Mouse (Mus musculus): Measurements from ENCODE around the gene Cmbl. TPM values are rescaled to one million over a fixed set of nuclear protein-coding genes. Genes with fewer than 3 reads are reported as not detected.

The Cmbl gene
- polyA plus RNA-seq, 1 experiment from 2014 or later, result 16.4 TPM

DNA sequence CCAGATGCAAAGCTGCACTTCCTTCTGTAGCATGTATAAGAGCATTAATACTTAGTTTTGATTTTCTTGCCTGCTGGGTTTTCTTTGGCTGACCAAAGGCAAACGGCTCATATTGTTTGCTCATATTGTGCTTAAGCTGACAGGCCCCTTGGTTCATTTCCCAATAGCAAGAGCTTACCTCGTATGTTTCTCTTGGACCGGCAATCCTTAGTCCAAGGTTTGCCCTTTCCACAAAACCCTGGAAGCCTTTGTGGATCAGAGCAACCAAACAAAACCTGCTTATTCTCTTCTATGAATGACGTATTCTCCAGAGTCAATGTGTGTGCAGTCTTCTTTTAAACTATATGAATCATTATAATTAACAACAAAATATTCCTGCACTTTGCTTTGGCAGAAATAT lies 14.8 kb upstream of the Cmbl start:
- peaks cover 2% of the 10 kb centered on the region; the same call in 1 of the 2 replicates for H3K4me1 ChIP-seq (ENCODE audit: control insufficient read depth, low read depth, low read length)
- no peak for ATAC-seq (ENCODE audit: low read depth)
- no peaks in the 10 kb centered on the region for H3K9me3 ChIP-seq (replicated peaks; ENCODE audit: control insufficient read depth, low read length)
- H3K27ac ChIP-seq (ENCODE audit: low read length), result no peak overlapping the region
- H3K27me3 ChIP-seq (ENCODE audit: control insufficient read depth, insufficient read depth, low read depth, low read length), result no peaks in the 10 kb centered on the region
- H3K36me3 ChIP-seq (ENCODE audit: control insufficient read depth, insufficient read depth), result no peaks in the 10 kb centered on the region
- no peak overlapping the region for H3K4me3 ChIP-seq (ENCODE audit: low read depth, low read length)
- no peak overlapping the region for H3K4me2 ChIP-seq (ENCODE audit: low read depth, low read length)
- 67% methylated on average over 4 of the region's 4 CpGs for WGBS (ENCODE audit: insufficient replicate concordance)
- H3K9ac ChIP-seq (ENCODE audit: low read depth, low read length), result no peak overlapping the region

- H3K4me2 ChIP-seq (ENCODE audit: low read depth, low read length), result no peak overlapping the region
- H3K4me1 ChIP-seq (ENCODE audit: control insufficient read depth, low read depth, low read length), result no peaks in the 10 kb centered on the region
- H3K27me3 ChIP-seq (ENCODE audit: control insufficient read depth, insufficient read depth, low read depth, low read length), result no peaks in the 10 kb centered on the region
- H3K4me3 ChIP-seq (ENCODE audit: low read depth, low read length), result no peak overlapping the region
- no peak overlapping the region for H3K9ac ChIP-seq (ENCODE audit: low read depth, low read length)
- ATAC-seq (ENCODE audit: low read depth), result no peak
- H3K36me3 ChIP-seq (ENCODE audit: control insufficient read depth, insufficient read depth), result no peaks in the 10 kb centered on the region
- no peak overlapping the region for H3K27ac ChIP-seq (ENCODE audit: low read length)
- WGBS (ENCODE audit: insufficient replicate concordance), result 39% methylated on average over 2 of the region's 2 CpGs
- H3K9me3 ChIP-seq (replicated peaks; ENCODE audit: control insufficient read depth, low read length), result no peaks in the 10 kb centered on the region
These were observed 10.3 kb upstream of the Cmbl start for GRCm38 (mm10) chr15:31554855-31555254.

GRCm38 (mm10) chr15:31561390-31561789 lies 3.8 kb upstream of the Cmbl start:
- H3K27ac ChIP-seq (ENCODE audit: low read length), result no peak overlapping the region
- no peaks in the 10 kb centered on the region for H3K9me3 ChIP-seq (replicated peaks; ENCODE audit: control insufficient read depth, low read length)
- H3K4me2 ChIP-seq (ENCODE audit: low read depth, low read length), result no peak overlapping the region
- no peak overlapping the region for H3K4me3 ChIP-seq (ENCODE audit: low read depth, low read length)
- 77% methylated on average over 6 of the region's 6 CpGs for WGBS (ENCODE audit: insufficient replicate concordance)
- peaks cover 3% of the 10 kb centered on the region; the same call in 1 of the 2 replicates for H3K4me1 ChIP-seq (ENCODE audit: control insufficient read depth, low read depth, low read length)
- ATAC-seq (ENCODE audit: low read depth), result no peak
- no peaks in the 10 kb centered on the region for H3K36me3 ChIP-seq (ENCODE audit: control insufficient read depth, insufficient read depth)
- no peaks in the 10 kb centered on the region for H3K27me3 ChIP-seq (ENCODE audit: control insufficient read depth, insufficient read depth, low read depth, low read length)
- H3K9ac ChIP-seq (ENCODE audit: low read depth, low read length), result no peak overlapping the region

GRCm38 (mm10) chr15:31561976-31562375 lies 3.2 kb upstream of the Cmbl start:
- Histone ChIP-seq H3K4me2 (ENCODE audit: low read depth, low read length) (no peak overlapping the region), H3K36me3 (ENCODE audit: control insufficient read depth, insufficient read depth) (no peaks in the 10 kb centered on the region), H3K9ac (ENCODE audit: low read depth, low read length) (no peak overlapping the region), H3K4me3 (ENCODE audit: low read depth, low read length) (no peak overlapping the region), H3K4me1 (ENCODE audit: control insufficient read depth, low read depth, low read length) (peaks cover 3% of the 10 kb centered on the region; the same call in 1 of the 2 replicates), H3K27me3 (ENCODE audit: control insufficient read depth, insufficient read depth, low read depth, low read length) (no peaks in the 10 kb centered on the region), H3K9me3 (replicated peaks; ENCODE audit: control insufficient read depth, low read length) (no peaks in the 10 kb centered on the region), H3K27ac (ENCODE audit: low read length) (no peak overlapping the region)
- WGBS (ENCODE audit: insufficient replicate concordance), result 84% methylated on average over 4 of the region's 4 CpGs
- ATAC-seq (ENCODE audit: low read depth), result no peak

GRCm38 (mm10) chr15:31562847-31563246 lies 2.3 kb upstream of the Cmbl start:
- Histone ChIP-seq H3K27ac (ENCODE audit: low read length) (no peak overlapping the region), H3K9ac (ENCODE audit: low read depth, low read length) (no peak overlapping the region), H3K9me3 (replicated peaks; ENCODE audit: control insufficient read depth, low read length) (no peaks in the 10 kb centered on the region), H3K27me3 (ENCODE audit: control insufficient read depth, insufficient read depth, low read depth, low read length) (no peaks in the 10 kb centered on the region), H3K4me1 (ENCODE audit: control insufficient read depth, low read depth, low read length) (peaks cover 3% of the 10 kb centered on the region; the same call in 1 of the 2 replicates), H3K36me3 (ENCODE audit: control insufficient read depth, insufficient read depth) (no peaks in the 10 kb centered on the region), H3K4me2 (ENCODE audit: low read depth, low read length) (no peak overlapping the region), H3K4me3 (ENCODE audit: low read depth, low read length) (no peak overlapping the region)
- WGBS (ENCODE audit: insufficient replicate concordance), result 33% methylated on average over 8 of the region's 8 CpGs
- no peak for ATAC-seq (ENCODE audit: low read depth)

DNA sequence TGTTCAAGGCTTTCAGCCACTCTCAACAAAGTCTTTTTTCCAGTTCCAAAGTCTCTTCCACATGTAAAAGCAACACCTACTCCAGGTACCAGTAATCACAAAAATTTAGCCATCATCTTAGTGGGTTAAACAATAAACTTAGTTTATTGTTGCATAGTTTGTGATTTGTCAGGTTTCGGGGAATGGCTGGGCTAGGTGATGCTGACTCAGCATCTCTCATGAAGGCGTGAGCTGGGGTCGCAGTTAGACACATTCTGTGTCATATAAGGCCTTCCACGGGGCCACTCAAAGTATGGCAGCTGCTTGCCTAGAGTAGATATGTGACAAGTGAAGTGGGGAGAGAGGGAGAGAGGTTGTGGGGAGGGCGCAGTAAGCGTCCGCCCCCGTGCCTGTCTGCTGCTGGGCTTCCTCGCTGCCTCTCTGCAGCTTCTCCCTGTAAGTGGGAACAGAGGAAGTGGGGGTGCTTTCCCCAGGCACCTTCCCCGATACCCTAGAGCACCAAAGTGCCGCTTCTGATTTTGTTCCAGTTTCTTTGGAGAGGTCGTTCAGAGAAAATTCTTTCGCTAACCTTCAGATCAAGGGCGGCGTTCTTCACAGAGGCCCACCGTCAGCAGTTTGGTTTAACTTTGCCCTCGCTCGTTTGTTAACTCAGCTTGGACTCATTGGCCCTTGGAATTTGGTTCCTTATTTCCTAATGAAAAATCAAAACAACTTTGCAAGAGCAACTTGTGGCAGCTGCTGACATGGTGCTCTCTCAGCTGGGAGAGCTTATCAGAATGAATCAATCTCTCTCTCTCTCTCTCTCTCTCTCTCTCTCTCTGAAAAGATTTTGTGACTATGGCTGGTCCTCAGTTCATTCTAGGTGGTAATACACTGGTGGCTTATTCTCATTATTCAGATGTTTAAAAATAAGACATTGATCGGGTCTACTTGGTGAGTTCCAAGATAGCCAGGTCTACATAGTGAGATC lies 1.3 kb upstream of the Cmbl start:
- H3K36me3 ChIP-seq (ENCODE audit: control insufficient read depth, insufficient read depth), result no peaks in the 10 kb centered on the region
- no peak overlapping the region for H3K9ac ChIP-seq (ENCODE audit: low read depth, low read length)
- peaks cover 3% of the 10 kb centered on the region; the same call in 1 of the 2 replicates for H3K4me1 ChIP-seq (ENCODE audit: control insufficient read depth, low read depth, low read length)
- peak overlapping the region; percentile 33; the same call in 1 of the 2 replicates for H3K4me2 ChIP-seq (ENCODE audit: low read depth, low read length)
- no peaks in the 10 kb centered on the region for H3K27me3 ChIP-seq (ENCODE audit: control insufficient read depth, insufficient read depth, low read depth, low read length)
- no peaks in the 10 kb centered on the region for H3K9me3 ChIP-seq (replicated peaks; ENCODE audit: control insufficient read depth, low read length)
- no peak overlapping the region for H3K4me3 ChIP-seq (ENCODE audit: low read depth, low read length)
- peak overlapping the region; percentile 16; the same call in 1 of the 2 replicates for H3K27ac ChIP-seq (ENCODE audit: low read length)
- 56% methylated on average over 19 of the region's 19 CpGs for WGBS (ENCODE audit: insufficient replicate concordance)
- ATAC-seq (ENCODE audit: low read depth), result 0 out of 2 replicates have a peak, but pooled peaks have one; percentile 10

GRCm38 (mm10) chr15:31565786-31566185 lies 597 bp downstream of the Cmbl start:
- Histone ChIP-seq H3K4me2 (ENCODE audit: low read depth, low read length) (no peak overlapping the region), H3K27me3 (ENCODE audit: control insufficient read depth, insufficient read depth, low read depth, low read length) (no peaks in the 10 kb centered on the region), H3K27ac (ENCODE audit: low read length) (no peak overlapping the region), H3K4me3 (ENCODE audit: low read depth, low read length) (no peak overlapping the region), H3K36me3 (ENCODE audit: control insufficient read depth, insufficient read depth) (no peaks in the 10 kb centered on the region), H3K9me3 (replicated peaks; ENCODE audit: control insufficient read depth, low read length) (no peaks in the 10 kb centered on the region), H3K9ac (ENCODE audit: low read depth, low read length) (no peak overlapping the region), H3K4me1 (ENCODE audit: control insufficient read depth, low read depth, low read length) (peaks cover 5% of the 10 kb centered on the region)
- ATAC-seq (ENCODE audit: low read depth), result no peak
- WGBS (ENCODE audit: insufficient replicate concordance), result 45% methylated on average over 1 of the region's 1 CpGs

DNA sequence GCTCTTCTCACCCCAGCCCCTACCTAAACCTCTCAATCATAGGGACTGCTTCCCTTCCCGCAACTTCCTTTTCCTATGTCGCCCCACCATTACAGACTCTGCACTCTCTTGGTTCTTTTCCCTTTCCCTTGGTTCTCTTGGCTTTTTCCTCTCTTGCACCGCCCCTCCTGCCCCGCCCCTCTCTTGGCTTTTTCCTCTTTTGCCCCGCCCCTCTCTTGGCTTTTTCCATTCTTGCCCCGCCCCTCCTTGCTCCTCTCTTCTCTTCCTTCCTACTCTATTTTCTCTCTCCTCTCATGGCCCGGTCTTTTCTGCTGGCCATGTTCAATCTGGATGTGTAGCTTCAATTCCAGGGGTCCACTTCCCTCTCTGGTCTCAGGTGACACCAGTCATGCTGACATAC lies 2.2 kb downstream of the Cmbl start:
- ATAC-seq (ENCODE audit: low read depth), result no peak

DNA sequence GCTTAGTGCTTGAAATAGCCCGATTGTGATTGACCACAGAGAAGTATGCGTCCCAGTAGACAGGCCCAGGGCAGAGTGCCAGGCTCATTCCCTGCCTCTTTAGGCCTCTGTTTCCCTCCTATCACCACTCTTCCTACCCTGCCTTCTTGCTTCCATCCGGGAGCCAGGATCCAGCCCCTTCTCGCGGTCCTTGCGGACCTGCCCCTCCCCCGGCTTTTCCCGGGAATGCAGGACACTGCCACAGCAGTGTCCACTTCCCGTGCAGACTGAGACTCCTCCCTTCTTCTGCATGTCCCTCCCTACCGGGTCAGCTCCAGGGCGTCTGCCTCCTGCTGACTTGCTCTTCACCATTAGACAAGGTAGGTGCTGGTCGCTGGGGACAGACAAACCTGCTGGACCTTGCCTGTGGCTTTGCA lies 3.4 kb downstream of the Cmbl start:
- peak; percentile 71 for ATAC-seq (ENCODE audit: low read depth)
- H3K27ac ChIP-seq (ENCODE audit: low read length), result no peak overlapping the region
- 47% methylated on average over 12 of the region's 12 CpGs for WGBS (ENCODE audit: insufficient replicate concordance)
- peak overlapping the region; percentile 37 for H3K4me2 ChIP-seq (ENCODE audit: low read depth, low read length)
- H3K36me3 ChIP-seq (ENCODE audit: control insufficient read depth, insufficient read depth), result no peaks in the 10 kb centered on the region
- H3K27me3 ChIP-seq (ENCODE audit: control insufficient read depth, insufficient read depth, low read depth, low read length), result no peaks in the 10 kb centered on the region
- H3K9ac ChIP-seq (ENCODE audit: low read depth, low read length), result no peak overlapping the region
- no peaks in the 10 kb centered on the region for H3K9me3 ChIP-seq (replicated peaks; ENCODE audit: control insufficient read depth, low read length)
- peak overlapping the region; percentile 32 for H3K4me3 ChIP-seq (ENCODE audit: low read depth, low read length)
- H3K4me1 ChIP-seq (ENCODE audit: control insufficient read depth, low read depth, low read length), result peaks cover 21% of the 10 kb centered on the region

More for the DNA sequence above, 2.2 kb downstream of the Cmbl start:
- Histone ChIP-seq H3K9ac (ENCODE audit: low read depth, low read length) (no peak overlapping the region), H3K4me3 (ENCODE audit: low read depth, low read length) (no peak overlapping the region), H3K27ac (ENCODE audit: low read length) (no peak overlapping the region), H3K4me2 (ENCODE audit: low read depth, low read length) (no peak overlapping the region), H3K36me3 (ENCODE audit: control insufficient read depth, insufficient read depth) (no peaks in the 10 kb centered on the region), H3K9me3 (replicated peaks; ENCODE audit: control insufficient read depth, low read length) (no peaks in the 10 kb centered on the region), H3K27me3 (ENCODE audit: control insufficient read depth, insufficient read depth, low read depth, low read length) (no peaks in the 10 kb centered on the region), H3K4me1 (ENCODE audit: control insufficient read depth, low read depth, low read length) (peaks cover 12% of the 10 kb centered on the region)
- 46% methylated on average over 7 of the region's 7 CpGs for WGBS (ENCODE audit: insufficient replicate concordance)
